Mouse (Mus musculus) adrenal gland, adult 2 months (tissue): ENCODE measurements around the gene Alyref. TPM values are rescaled to one million over a fixed set of nuclear protein-coding genes. Genes with fewer than 3 reads are reported as not detected.
"Not testable (repeated sequence)": the region's sequence is repeated elsewhere in the genome, so short reads cannot be mapped to it uniquely, and the experiment has no call there.

Experiments used
- DNase-seq: peaks from one replicate; pipeline ENCODE4 v3.0.0; 2021
- polyA plus RNA-seq: library from polyadenylated mRNA; depleted of rRNA; stranded (reverse); fragments of >200 nt; gene quantifications from 2 replicates; pipeline ENCODE4 v1.2.3, GENCODE M21; 2012
- total RNA-seq, 2 experiments: library from RNA; stranded (reverse); gene quantifications; 2 replicates each; pipeline ENCODE4 v1.2.3; 2021

Alyref gene
- total and polyA plus RNA-seq, 3 experiments, result 12.6 to 97.9 (median 85.5) TPM

DNA sequence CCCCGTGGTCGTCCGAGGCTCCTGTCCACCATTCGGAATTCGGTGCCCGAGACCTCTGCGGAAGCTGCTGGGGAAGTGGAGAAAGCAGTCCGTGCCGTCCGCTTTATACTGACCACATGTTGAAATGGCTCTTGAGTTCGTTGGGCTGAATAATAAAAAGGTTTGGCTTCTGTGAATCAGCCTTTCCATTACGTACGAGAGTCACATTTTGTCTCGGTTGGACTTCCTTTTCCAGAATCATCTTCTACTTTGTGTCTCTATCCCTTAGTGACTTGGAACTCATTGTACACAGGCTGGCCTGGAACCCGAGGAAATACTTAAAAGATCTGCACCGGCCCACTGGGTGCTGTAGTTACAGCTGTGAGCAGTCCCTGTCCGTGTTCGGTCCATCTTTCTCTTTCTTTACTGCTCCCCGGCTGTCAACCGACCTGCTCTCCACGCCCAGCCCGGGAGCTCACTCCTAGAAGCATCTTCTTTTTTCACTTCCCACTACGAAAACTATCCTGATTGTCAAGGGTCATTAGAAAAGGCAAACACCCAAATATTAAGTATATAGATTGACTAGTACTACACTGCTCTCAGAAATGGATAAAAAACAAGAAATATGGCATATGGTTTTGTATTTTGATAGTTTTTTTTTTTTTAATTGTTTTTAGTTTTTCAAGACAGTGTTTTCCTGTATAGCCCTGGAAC is 24.4 kb downstream of the Alyref start:
- DNase-seq, result no peak

DNA sequence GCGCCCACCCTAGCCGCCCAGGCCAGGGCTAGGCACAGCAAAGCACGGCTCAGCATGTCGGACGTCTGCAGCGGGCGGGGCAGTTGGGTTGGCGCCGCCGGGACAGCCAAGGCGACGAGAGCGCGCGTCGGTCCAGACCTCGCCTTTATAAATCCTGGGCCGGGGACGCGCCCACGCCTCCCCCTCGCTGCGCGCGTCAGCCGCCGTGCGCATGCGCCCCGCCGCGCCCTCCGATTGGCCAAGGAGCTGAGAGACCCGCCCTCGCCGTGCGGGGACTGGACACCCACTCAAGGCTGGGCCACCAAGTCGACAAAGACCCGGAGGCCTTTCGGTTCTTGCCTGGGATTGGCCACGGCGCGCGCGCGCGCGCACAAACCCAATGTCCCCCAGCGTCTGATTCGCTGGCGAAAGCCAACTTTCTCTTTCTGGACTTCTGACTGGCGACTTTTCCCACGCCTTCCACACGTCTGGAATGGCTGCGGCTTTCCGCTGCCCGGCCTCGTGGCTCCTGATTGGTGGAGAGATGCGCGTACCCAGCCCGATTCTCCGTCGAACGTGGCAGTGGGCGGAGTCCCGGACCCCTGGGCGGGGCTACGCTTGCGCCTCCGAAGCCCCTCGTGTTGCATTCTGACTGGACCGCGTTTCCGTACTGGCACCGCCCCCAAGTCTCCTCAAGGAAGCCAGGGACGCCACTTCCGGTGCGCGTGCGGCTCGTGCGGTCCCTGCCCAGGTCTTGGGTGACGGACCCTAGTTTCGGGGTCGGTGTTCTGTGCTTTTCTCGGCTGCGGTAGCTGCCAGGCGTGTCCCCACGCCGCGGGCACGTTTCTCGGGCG is 25.2 kb downstream of the Alyref start, which contains the start of gene P4hb:
P4hb (minus strand) TSS at position 502 of the 833 bp plus-strand sequence.
- peak; percentile 100 for DNase-seq

DNA sequence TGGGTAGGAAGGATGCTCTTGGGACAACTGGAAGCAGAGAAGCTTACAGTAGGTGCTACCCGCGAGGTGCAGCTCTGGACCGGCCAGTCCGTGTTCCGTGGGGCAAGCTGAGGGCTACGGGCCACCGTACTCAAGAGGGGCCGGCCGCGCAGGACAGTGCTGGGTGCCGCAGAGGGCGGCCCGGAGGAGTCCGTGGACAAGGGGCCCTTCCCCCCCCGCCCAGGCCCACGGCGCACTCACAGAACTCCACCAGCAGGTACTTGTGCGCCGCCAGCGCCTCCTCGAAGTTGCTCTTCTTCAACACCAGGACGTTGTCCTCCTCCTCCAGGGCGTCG is 25.8 kb downstream of the Alyref start:
- DNase-seq, result no peak

DNA sequence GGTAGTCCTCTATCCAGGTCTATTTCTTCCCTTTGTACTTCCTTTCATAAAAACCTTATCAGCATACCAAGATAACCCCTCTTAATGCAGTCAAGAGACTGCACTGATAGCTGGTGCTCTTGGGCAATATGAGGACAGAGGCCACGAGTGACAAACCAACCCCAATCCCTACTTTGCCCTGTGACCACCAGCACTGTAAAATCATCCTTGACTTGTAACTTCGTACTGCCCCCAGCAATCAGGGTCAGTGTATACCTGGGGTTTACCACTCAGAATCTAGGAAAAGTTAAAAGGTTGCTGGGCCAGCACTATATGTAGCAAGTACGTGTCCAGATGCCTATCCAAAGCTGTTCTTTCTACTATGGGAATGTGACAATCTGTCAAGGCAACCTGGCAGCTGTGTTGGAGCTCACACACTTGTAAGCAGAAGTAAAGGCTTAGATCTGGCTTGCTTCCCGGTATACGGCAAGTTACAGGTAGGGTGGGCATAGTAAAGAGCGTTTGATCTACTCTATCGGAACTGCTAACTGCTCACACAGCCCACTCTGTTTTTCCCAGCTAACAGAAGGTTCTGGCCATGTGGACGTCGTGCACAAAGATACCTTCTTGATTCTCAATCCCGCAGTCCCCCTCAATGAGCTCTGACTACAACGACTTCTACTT is 26.3 kb downstream of the Alyref start:
- no peak for DNase-seq

DNA sequence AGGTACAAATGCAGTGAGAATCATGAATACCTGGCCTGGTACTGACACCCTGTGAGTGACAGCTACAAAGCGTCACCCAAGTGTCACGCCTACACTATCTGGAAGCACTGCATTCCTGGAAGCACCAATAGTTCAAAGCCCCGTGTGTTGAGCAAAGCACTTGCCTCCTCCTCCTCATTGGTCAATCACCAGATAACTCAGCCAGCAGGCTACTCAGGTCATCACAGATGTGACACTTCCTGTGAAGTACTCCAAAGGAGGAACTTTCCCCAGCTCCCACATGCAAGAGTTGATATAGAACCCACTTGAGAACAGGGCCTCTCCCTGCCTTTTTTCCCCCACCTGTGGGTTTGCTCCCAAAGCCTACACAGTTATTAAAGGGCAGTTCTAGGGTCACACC is 27.0 kb downstream of the Alyref start:
- DNase-seq, result no peak

DNA sequence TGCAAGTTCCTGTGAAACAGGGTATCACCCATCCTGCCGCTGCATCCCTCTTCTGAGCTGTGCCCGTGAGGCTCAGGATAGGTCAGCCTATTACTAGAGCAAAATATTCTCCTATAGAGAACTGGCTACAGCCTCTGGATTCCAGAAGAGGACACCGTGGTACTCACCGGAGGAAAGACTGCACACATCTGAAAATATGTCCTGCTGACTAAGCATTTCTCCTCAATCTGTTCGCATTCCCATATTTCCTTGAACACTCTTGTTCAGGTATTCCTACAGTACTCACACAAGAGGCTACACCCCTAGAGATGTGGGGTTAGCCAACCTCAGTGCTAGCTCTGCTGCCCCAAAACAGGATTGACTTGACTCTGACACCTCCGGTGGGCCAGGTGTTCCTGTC is 29.8 kb downstream of the Alyref start:
- no peak for DNase-seq

DNA sequence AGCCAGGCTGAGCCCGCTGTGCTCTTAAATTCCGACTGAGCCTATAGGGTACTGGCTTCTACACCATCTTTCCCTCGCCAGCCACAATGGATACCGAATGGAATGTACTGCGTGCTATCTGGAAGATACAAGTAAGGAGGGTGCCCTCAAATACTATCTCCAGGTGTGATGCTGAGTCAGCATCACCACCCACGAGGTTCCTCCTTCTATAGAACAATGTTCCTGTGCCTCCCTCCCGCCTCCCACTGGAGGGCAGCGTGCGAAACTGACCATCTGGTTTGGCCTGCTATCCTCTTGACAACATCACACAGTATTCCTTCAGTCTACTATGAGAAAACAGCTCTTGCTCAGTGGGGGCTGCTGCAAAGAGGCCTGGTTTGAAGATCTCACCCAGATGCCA is 33.1 kb downstream of the Alyref start:
- no peak for DNase-seq

DNA sequence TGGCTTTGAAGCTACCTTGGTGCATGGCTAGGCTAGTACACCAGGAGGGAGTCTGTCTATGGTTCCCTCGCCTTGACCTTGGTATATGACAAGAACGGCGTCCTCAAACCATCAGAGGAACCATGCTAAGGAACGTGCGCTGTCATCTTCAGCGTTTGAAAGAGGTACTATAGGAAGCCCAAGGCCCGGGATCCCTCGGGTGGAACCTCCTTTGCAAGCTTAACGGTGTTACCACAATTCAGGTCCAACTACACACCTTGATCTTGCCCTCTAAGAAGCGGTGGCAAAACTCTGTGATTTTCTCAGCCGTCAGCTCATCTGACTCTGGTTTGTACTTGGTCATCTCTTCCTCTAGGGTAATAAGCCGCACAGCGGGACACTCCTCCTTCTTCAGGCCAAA is 35.2 kb downstream of the Alyref start:
- DNase-seq, result no peak

DNA sequence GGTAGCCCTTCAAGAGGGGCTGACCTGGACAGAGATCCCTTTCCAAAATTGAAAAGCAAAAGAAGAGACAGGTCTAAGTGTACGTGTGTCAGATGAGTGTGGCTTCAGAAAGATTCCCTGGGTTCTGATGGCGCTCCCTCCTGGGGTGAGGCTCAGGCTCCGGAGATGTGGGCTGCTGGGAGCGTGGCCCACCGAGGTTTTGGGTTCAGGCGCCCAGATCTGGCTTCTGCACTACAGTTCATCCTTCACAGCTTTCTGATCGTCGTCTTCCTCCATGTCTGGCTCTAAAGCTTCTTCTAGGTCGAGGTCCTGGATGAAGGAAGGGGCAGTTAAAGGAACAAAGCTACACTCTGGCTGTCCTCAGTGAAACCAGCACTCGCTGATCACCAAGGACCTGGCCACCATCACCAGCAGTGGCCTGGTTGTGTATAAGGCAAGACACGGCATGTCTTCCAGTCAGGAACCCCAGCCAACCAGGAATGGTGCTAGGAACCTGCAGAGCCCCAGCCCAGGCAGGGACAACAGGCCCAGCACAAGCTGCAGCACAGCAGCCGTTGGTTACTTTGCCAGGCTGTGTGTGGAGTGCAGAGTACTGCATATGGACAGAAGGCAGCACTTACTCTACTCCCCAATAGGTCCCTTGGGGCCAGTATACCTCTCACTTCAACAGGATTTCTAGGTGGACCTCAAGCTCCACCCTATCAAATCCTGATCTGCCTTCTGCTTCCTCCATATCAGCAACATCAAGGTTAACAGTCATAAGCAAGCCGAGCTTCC is 37.0 kb downstream of the Alyref start:
- no peak for DNase-seq

DNA sequence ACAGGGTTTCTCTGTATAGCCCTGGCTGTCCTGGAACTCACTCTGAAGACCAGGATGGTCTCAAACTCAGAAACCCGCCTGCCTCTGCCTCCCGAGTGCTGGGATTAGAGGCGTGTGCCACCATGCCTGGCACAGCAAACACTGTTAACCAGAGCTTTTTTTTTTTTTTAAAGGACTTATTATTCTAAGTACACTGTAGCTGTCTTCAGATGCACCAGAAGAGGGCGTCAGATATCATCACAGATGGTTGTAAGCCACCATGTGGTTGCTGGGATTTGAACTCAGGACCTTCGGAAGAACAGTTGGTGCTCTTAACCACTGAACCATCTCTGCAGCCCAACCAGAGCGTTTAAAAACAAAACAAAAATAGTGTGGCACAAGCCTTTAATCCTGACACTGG is 39.3 kb downstream of the Alyref start:
- DNase-seq, result not testable (repeated sequence)

DNA sequence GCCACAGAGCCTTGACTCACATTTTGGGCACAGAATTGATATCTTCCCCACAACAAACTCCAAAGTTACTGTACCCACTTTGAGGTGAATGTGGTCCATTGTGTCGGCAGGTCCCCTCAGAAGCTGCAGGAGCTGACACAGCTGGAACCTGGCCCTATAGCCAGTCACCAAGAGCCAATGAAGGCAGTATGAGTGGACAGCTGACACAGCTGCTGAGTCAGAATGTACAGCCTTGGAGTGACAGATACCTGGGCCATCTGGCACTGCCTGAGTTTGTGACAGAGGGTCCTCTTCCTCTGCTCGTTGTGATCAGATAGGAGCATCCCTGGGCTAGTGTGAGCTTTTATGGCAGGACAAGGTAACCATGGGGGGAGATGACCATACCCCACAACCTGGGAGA is 42.9 kb downstream of the Alyref start:
- DNase-seq, result peak; percentile 84

DNA sequence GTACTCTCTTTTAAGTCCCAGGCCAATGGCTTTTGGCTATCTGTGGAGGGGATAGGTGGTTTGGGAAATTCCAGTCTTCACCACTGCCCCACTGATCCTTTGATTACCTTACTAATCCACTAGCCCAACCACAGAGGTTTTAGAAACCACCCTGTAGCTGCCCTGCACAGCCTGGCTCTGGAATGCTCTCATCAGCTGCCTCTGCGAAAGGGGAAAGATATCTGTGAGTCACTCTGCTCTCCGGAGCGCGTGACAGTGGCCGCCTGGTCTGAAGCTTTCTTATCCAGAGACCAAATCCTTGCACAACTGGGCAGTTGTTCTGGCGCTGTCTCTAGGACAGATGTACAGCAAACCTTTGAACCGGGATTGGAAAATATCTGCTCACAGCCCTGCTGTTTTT is 43.3 kb downstream of the Alyref start:
- DNase-seq, result peak; percentile 84

DNA sequence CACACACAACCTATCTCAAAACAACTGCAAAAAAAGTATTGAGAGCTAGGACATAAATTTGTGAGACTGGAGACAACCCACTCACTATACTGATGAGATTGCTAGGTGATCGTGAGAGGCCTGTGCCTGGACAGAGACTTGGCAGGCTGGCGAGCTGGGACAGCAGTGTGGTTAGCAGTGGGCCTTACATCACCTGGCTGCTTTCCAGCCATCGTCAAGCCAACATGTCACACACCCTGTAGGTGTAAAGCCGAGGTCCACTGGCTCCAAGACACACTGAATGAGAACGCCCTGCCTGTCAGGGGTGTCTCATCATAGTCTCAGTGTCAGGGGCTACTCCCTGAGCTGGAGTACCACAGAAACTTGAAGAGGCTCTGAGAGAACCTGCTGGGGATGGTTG is 45.4 kb downstream of the Alyref start:
- no peak for DNase-seq

DNA sequence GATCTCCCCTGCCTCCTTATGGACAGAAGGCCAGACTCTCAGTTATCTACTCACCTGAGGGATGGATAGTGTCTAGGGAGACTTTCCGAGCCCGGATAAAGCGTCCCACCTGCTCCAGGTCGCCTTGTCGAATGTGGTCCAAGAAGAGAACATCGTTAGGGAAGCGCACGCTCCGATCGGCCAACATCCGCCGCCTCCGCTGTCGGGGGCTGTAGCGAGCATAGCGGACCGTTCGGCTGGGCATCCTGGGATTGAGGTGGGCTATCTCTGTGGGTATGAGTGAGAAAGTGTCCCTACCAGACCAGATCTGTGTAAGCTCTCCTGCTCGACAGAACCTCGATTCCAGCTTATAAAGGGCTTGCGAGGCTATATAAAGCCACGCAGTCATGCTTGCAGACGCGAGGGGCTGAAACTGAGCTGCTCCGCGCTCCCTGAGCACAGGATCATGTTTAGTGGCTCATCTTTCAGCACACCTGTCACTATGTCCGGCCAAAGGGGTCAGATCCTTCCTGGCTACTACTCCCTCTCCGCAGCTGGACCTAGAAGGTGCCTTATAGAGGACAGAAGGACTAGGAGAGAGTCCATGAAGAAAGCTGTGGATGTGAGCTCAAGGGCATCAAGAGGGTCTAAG is 47.2 kb downstream of the Alyref start, which contains the start of gene Ppp1r27:
Ppp1r27 (minus strand) TSS at position 323 of the 631 bp plus-strand sequence.
- no peak for DNase-seq

DNA sequence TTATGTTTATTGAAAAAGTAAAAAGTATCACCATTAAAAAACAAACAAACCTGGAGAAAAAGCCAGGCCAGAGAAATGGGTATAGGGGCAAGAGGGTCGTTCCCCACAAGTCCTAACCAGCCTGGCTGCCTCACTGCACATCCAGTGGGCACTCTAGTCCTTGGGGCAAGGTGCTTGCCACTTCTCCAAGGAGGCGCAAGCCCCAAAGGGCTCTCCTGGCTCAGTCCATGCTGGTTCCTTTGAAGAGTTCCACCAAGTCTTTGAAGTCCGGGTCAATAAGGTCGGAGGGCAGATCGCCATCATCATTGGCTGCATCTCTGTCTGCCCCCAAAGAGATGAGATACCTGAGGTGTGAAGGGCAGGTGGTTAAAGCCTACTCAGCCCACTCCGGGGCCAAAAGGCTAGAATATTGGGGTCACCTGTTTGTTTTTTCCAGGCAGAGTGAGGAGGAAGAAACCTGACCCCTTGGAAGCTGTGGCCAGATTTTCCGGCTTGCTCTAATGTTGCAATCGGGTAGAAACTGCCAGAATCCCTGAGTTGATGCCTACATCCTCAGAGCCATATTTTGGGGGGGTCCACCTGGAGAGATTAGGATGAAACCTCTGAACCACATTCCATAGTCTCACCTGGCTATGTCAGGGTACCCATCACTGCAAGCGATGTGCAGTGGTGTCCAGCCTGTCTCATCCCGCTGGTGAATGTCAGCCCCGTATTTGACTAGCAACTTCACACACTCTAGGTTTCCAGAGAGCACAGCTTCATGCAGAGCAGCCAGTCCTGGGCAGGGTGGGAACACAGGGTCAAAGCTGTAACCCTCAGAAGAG is 48.0 kb downstream of the Alyref start:
- no peak for DNase-seq

DNA sequence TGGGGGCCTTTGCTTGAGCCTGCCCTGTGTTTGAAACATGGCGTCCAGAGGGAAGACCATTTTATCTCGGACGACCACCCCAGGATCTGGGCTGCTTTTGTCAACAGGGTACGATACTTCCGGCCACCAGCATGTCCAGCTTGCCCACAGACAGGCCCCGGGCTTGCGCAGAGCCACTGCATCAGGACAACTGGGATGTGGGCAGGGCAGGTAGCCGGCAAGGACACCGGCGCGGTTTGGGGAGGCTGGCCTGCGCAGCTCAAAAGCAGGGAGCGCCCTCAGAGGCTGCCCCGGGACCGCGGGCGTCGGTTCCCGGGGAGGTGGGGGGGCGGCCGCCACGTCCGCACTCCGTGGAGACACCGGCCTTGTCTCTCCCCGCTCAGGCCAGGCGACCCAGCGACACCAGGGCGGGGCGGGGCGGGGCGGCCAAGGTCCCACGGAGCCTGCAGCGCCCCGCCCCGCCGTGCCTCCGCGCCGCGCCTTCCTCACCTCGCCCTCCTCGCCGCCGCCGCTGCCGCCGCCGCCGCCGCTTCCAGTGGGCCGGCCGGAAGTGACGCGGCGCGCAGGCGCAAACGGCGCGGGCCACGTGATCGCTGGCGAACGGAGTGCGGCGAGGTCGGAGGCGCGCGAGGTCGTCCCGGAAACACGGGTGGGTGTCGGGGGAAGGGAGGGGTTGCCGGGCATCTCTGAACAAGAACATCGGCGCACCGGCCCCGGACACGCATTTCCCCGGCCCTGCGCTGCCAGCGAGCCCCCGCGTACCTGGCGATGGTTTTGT is 48.8 kb downstream of the Alyref start, which contains the start of gene Mcrip1:
Mcrip1 (minus strand) TSS at position 560 of the 778 bp plus-strand sequence.
- peak; percentile 96 for DNase-seq

DNA sequence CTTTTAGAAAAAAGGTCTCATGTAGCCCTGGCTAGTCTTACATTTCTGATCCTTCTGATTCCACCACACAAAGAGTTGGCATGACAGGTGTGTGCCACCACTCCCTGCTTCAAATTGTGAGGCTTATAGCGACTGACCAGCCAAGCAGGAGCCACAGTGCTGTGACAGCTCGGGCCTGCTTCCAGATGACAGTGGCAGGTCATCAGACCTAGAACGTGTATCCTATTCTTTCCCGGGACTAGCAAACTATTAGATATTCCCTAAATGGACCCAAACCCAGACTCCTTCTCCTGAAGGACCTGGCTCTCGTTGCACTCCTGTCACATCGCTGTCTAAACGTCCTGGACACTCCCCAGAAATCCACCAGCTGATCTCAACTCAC is 49.4 kb downstream of the Alyref start:
- no peak for DNase-seq

DNA sequence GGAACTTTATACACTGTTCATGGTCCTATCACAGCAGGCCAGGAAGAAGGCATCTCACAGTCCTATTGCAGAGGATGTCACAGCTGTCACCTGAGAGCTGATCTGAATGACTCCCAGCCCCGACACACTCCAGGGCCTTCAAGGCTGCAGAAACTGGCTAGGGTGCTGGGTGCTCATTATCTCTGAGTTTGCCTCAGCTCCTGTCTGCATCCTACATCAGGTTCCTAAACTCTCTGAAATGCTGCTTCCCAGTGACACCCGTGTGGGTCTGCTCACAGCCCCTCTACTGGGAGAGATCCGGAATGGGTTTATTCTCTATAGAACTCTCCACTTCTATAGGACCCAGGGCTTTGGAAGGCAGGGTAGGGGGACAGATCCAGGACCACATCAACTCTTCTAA is 50.0 kb downstream of the Alyref start:
- no peak for DNase-seq

DNA sequence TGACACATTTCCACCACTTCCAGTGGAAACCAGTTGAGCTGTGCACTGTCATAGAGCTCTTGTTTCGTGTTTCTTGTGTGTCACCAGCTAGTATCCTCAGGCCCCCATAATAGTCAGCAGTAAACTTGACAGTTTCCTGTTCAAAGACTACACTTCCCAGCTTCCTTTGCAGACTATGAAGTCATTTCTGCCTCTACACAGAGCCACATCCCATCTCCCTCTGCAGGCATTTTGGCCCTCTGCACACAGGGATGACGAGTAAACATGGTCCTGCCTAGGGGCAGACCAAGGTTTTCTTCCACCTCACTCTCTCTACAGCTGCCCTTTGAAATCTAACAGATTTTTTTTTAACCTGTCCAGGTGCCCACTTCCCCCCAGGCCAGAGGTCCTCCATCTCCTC is 50.7 kb downstream of the Alyref start:
- DNase-seq, result no peak

DNA sequence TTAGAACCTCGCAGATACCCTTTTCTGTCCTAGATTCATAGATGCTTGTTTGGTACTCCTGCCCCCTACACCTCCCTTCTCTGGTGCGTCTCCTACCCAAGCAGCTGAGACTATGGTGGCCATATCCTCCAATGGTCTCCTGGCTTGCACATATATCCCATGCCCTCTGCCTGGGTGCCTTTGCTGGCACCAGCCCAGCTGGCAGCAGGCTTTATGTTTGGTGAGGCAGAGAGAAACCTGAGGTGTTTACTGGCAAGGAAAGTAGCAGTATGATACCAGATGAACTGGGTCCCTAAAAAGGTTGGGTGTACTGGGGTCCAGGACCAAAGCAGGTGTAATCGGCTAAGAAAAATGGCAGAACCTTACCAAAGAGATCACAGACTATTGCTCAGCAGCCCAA is 52.2 kb downstream of the Alyref start:
- no peak for DNase-seq
